Mouse (Mus musculus) erythroid progenitor cell, adult 5-6 weeks (primary cell): ENCODE results near the gene Cotl1. TPM values are rescaled to one million over a fixed set of nuclear protein-coding genes. Genes with fewer than 3 reads are reported as not detected.

Source experiments
- ATAC-seq: replicated peaks from 2 replicates; pipeline ENCODE4 v1.8.0; 2016; ENCODE audit warnings: moderate number of reproducible peaks, mild to moderate bottlenecking, moderate TSS enrichment, inconsistent platforms; ENCODE audit not compliant: poor library complexity, low FRiP score, severe bottlenecking
- total RNA-seq, 2 experiments: library from RNA; stranded (forward) in 1 of 2; stranded (reverse) in 1 of 2; fragments of 150-400 nt in 1 of 2; fragments of 186-747, 209-891 nt in 1 of 2; gene quantifications; 2 replicates each; pipeline versions ENCODE4 v1.2.3 to v1.2.4; 2015 to 2017; ENCODE audit warnings: low replicate concordance in 2 of 2

The Cotl1 gene
- total RNA-seq, 2 experiments from 2014 or later: 17.2 to 71.3 TPM

DNA sequence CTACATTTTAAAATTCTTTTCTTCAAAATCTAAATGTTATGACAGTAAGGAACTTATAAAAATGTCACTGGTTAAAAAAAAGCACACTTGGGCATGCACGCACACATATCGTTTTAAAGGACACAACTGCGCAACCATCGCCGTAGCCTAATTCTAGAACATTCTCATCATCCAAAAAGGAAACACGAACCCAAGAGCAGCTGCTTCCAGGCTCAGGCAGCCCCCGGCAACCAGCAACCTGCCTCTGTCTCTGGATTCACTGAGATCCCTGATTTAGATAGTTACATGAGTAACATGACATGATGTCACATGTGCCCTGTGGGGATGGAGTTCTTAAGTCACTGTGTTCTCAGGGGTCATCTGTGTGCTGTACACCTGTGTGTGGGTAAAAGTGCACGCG is 17.1 kb downstream of the Cotl1 start:
- ATAC-seq: no peak

DNA sequence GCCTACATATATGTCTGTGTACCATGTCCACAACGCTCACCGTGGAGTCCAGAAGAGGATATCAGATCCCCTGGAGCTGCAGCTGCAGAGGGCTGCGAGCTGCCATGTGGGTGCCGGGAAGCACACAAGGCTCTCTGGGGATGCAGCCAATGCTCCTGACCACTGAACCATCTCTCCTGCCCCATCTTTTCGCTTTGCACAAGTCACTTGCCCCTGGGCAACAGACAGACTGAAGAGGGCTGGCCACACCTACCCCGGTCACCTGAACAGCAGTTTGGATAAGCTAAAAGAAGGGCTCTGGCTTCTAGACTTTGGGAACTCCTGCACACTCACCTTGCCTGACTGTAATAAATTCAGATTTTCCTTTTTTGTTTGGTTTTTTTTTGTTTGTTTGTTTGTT is 18.7 kb downstream of the Cotl1 start:
- ATAC-seq: no peak

DNA sequence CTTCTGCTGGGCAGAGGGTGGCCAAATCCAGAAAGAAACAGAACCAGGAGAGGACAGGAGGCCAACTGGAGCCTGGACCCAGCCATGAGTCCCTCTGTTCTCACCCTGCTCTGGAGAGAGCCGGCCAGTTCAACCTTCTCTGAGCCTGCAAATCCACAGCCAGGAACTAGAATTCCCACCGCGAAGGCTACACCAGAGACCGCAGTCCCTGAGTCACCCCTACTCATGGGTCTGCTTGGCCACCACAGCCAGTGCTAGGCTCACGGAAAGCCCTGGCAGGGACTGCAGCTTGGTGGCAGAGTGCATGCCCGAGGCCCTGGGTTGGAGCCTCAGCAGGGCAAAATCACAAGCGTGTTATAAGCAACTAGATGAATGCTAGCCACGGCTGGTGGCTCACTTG is 20.4 kb downstream of the Cotl1 start:
- no peak for ATAC-seq

DNA sequence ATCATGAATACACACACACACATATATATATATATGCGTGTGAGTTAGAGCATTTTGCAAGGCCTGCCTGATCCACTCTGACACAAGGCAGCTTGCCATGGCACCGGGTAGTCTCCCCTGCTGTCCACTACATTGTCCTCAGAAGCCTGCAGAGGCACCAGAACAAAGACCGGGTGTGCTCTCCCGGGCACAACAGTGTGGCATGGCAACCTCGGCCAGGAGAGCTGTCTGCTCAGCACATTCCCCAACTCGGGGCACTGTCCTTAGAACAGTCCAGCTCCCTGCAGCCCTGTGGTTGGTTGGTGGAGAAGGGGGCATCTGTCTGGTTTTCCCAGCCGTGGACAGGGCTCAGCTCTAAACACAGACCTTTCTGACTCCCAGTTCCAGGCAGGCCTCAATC is 21.0 kb downstream of the Cotl1 start:
- ATAC-seq: no peak

DNA sequence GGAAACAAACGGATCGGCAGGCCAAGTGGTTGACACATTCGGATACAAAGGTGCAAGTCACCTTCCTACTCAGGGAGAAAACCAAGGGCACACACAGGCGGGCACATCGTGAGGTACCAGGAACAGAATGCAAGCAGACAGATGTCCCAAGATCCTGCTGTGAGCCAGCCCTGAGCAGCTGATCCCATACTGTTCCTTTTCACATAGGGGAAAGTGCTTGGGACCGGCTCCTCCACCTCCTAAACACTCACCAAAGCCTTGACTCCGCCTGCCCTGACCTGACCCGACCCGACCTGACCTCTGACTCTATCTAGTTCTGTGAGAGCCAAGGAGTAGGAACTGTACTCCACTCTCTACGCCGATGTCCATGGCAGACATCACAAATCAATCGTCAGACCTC is 22.9 kb downstream of the Cotl1 start:
- no peak for ATAC-seq

DNA sequence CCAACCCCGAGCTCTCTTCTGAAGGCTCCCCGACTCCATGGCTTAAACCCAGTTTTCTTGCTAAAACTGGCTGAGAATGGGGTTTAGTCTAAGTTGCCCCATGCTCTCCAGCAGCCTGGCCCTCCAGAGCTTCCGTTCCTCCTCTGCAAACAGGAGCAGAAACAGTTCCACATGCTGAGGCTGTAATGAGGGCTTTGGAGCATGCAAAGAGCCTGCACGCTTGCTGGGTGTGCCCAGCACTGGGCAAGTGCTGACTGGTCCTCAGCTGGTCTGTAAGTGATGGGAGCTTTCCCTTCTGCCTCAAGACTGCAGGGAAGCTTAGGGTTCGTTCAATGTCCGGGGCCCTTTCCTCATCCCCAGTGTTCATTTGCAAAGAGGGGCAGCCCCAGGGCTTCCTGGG is 24.1 kb downstream of the Cotl1 start:
- ATAC-seq: no peak

DNA sequence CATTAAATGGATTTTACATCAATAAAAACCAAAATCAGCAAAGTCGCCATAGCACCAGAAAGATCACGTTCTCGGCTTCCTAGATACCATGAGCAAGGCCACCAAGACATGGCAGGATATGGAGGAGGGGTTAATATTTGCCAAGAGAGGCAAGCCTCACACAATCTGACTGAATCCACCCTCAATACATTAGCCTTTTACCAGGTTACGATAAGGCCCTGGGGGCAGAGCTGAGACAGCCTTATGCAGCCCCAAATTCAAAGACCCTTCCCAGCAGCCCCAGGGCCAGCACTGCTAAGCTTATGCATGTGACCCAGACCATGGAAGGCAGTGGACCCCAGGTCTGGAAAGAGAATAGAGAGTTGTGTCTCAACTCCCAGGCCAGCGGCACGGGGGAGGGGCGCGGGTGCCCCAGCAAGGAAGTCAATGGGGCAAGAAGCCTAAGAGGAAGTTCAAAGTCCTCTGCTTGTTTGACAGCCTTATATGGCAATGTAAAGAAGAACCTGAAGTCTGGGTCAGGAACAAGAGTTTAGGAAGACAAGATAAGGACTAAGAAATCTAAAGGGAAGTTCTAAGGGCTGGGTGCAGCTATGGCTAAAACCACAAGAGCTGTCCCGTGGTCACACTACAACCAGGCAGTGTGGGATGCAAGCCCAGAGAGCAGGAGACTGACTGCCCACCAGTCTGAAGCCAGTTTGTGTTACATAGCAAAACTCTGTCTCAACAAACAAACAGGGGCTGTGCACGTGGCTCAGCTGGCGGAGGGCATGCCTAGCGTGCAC is 27.5 kb downstream of the Cotl1 start:
- no peak for ATAC-seq

DNA sequence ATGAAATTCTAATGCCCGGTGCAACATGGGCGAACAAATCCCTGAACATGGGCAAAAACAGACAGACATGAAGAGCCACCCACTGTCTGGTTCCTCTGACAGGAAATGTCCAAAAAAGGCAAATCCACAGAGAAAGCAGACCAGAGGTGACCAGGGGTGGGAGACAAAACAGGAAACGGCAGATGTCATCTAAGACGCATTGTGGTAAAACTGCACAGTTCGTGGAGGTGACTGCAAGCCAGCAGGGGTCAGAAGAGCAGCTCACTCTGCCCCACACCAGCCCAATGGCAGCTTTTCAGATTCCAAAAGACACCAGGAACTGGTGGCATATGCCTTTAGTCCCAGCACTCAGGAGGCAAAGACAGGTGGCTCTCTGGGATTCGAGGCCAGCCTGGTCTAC is 28.4 kb downstream of the Cotl1 start:
- no peak for ATAC-seq

DNA sequence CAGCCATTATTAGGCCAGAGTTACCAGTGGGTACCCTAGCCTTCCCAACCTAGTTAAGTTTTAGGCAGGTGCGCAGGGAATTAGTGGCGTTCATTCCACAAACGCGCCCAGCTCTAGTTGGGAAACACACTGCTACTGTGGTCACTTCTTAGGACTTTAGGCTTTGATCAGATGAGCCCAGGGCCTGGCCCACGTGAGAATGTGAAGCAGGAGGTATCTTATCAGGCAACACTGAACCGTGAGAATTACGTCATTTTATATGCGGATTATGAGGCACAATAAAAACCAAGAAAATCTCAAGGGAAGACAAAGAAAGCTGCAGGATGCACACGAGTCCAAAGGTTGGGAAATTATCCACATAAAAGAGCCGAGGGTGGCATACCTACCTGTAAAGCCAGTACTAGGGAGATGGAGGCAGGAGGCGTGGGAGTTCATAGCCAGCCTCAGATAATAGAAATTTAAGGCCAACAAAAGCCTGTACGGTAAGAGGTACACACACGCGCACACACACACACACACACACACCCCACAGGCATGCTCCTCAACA is 29.3 kb downstream of the Cotl1 start:
- ATAC-seq: no peak

DNA sequence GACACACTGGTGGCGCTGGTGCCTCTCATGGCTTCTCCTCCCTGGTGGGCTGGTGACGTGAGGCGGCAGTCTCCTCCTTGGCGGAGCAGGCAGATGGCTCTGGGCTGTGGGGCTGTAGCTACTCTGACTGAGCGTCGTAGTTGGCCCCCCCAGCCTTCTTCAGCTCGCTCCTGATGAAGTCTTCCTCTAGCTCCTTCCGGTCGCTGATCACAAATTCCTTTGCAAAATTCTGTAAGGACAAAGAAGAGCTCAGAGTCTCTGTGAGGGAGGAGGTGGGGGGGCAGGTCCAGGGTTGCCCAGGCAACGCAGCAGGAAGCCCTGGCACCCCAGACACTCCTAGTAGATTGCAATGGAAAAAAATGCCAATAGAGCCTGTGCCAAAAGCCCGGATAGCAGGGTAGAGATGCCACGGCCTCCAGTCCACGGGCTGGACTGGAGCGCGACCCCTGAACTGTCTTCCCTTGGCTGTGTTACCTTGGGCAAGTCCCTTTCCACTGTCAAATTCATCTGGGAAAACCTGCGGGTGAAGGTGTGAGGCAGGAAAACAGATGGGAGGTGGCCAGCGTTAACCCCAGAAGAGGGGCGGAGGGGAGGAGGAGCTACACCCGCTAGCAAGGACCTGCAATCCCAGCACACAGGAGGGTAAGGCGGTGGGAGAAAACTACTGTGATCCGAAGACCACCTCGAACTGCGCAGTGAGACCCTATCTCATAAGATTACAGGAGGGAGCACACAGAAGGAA is 30.0 kb downstream of the Cotl1 start:
- no peak for ATAC-seq

DNA sequence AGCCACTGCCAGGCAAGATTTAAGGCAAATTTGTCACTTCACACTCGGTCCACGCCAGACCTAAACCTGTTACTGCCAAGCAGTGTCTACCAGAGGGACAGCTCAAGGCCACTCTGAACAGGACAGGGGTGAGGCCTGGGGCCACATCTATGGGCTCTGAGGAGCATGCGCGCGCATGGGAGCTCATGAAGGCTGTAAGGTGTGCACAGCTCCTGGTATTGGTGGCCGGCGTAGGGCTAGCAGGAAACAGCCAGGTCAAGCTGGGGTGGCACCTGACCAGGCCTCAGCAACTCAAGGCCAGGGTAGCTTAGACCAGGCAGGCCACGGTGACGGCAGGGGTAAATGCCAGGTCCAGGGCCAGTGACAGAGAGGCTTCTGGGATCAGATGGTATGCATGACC is 30.7 kb downstream of the Cotl1 start:
- no peak for ATAC-seq

DNA sequence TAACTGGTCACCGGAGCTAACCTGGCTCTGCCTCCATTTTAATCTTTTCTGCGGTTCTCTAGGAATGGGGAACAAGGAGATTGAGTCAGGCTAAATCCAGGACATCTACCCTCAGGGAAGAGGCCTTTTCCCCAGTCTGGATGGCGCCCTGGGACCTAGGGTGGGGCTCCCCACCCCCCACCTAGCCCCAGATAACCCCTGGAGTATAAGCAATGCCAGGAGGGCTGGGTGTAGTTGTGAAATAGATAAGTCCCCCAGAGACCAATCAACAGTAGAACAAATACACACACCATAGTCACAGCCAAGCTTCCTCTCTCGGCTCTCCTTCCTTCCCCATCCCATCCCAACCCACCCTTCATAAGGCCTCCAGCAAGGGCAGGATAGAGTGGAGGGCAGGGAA is 32.7 kb downstream of the Cotl1 start:
- no peak for ATAC-seq

DNA sequence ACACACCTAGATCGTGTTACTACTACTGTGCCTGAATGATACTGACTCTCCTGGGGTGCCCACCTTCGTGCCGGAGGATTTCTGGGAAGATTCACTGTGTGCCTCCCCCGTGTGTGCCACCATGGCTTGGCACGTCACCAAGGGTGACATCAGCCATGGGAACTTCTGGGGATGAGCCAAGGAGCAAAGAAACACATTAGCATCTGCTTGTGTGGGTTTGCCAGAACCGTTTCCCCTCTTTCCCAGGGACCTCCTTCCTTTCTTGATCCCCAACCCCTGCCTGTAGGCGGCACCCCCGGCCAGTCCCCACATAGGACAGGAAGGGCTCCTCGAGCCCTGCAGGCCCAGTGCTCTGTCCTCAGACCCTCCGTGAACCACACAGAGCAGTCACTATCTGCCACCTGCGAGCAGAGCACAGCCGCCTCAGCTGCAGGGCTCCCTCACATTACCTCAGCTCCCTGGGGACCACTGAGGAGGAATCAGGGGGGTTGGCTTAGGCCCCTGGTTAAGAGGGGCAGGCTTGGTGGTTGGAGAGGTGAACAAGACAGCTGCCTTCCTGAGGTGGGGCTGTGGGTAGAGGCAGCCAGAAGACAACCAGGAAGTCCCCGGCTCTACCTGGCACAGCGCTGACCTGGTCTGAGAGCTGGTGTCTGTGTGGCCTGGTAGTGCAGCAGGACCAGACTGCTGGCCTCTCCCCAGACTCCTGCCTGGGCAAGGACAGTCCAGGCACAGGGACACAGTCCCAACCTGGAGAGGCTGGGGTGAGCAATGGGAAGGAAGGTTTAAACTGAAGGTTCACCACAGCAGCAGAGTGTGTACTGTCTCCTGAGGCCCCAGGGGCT is 33.7 kb downstream of the Cotl1 start:
- no peak for ATAC-seq

DNA sequence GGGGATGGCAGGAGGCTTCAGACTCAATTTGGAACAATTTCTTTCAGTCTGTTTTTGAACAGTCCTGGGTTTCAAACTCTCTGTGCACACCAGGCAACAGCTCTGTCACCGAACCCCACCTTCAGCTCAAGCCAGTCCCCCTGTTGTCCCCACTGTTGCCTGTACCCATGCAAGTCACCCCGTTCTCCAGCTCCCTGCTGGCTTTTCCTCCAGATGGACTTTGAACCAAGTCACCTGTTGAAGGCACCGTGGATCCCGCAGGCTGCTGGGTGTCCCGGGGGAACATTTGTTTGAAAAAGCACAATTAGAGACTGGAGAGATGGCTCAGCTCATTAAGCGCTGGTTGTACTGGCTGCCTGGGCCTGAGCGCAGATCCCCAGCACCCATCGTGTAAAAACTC is 35.1 kb downstream of the Cotl1 start:
- ATAC-seq: no peak

DNA sequence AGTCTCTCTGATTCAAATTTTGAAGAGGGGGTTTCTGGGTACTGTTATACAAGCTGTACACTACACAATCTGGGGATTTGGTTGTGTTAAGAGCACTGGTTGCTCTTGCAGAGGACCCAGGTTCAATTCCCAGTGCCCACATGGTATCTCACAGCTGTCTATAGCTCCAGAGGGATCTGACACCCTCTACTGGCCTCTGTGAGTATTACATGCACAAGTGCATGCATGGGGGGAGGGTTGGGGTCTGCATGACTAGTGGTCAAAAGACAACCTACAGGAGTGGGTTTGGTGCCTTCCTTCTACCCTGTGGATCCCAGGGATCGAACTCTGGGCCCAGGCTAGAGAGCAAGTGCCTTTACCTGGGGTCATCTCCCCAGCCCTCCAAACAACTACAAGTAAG is 37.8 kb downstream of the Cotl1 start:
- no peak for ATAC-seq

DNA sequence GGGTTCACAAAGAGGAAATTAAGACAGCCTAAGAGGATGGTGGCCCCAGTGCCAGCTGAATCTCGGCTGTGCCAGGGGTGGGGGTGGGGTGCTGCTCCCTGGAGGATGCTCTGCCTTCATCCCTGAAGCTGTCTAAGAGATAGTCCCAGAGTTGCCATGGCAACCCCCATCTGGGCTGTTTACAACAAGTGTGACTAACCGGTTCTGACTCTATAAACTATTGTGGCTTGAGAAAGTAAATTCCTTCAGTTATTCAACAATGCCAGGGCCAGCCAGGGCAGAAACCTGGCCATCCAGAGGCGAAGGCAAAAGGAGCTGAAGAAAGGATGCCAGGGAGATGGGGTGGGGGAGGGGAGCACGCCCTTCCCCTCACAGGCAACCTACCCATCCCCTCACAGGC is 39.2 kb downstream of the Cotl1 start:
- no peak for ATAC-seq

DNA sequence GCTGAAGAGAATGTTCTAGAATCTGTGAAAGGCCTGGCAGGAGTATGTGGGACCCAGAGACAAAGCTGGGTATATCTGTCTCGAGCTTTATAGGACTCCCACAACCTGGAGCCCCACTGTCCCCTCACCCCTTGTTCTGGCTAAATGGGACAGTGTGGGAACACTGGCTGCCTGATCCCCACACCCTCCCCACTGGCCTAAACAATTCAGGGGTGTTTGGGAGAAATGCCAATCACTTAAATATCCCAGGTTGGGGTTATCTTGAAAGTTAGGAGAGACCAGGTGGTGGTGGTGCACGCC is 41.4 kb downstream of the Cotl1 start:
- ATAC-seq: no peak

DNA sequence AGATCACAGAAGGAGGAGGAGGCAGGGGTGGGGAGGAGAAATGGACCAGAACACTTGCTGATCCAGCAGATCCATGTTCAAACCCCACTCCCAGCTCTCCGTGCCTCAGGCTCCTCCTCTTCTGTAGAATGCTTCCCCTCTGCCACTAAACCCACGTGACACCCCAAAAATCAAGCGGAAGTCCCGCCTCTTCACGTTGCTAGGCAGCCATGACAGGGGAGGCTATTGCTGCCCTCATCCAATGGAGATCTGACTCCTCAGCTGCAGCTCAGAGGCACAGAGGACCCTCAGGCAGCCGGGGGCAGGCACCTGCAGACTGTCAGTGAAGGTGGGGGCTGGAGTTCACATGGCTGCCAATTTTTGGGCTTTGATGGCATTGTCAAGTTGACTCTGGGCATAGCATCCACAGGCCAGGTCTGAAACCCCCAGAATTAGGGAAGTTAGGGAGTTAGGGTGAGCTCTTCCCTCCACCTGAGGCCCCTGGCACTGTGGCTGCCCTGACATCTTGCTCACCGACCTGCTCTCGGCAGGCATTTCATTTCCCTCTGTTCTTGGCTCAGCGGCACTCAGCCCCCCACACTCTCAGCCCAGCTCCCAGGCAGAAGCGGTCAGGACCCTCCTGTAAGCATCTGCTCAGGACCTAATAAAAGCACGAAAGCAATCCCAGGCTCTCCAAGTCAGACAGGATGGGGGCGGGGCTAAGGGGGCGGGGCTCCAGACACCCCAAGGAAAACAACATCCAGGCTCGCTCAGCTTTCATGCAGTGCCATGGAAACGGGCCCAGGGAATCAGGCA is 42.0 kb downstream of the Cotl1 start:
- ATAC-seq: no peak

DNA sequence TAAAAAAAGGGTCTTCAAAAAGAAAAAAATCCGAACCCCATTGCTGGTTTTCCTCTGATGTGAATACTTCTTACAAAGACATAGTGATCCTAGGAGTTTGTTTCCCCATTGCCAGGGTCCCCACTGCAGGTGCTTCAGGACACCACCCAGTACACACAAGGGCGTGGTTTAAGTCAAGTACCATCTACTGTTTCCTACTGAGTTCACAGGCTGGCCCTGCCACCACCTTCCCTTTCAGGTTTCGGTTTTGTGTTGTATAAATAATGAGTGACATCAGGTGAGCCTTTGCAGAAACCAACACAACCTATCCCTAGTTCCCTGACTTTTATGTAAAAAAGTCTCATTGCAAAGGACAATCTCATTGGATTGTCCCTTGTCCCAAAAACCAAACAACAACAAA is 44.7 kb downstream of the Cotl1 start:
- ATAC-seq: no peak

DNA sequence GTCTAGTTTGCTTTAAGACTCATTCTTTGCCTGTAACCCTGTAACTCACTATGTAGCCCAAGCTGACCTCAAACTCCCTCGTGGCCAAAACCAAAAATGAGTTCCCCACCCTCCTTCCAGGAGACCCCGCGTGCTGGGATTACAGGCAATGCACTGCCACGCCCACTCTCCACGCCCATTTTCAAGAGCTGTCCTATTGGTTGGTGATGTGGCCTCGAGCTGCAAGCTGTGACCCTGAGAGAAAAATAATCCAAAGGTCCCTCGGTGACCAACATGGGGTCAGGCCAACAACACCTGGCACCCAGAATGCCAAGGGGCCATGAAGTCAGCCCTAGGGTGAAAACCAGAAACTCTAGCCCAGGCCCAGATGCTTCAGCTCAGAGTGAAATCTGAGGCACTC is 45.7 kb downstream of the Cotl1 start:
- no peak for ATAC-seq
